Mouse (Mus musculus) embryonic fibroblast, embryonic 13.5 days (primary cell): ENCODE measurements at regions not wholly inside any gene's neighbourhood (a gene's known extent, or its start where the extent isn't known, plus 50 kb on each side); places are given as distances from the start of the nearest gene placed in this dataset.
A peak's percentile ranks its signal among the peaks of the same experiment; 100 is the strongest.
"Not testable (repeated sequence)": the region's sequence is repeated elsewhere in the genome, so short reads cannot be mapped to it uniquely, and the experiment has no call there.

ENCODE experiments used
- H3K27ac ChIP-seq: 2 replicates; pipeline ENCODE4 v1.5.1; 2012; ENCODE audit warnings: low read length, control low read depth, inconsistent platforms; ENCODE audit not compliant: insufficient read depth
- H3K4me1 ChIP-seq: 2 replicates; pipeline ENCODE4 v1.6.1; 2011; ENCODE audit warnings: low read length; ENCODE audit not compliant: control insufficient read depth, insufficient read depth
- H3K4me3 ChIP-seq: 2 replicates; pipeline ENCODE4 v1.5.1; 2011; ENCODE audit warnings: mild to moderate bottlenecking, control low read depth, low read length; ENCODE audit not compliant: insufficient read depth
- CTCF ChIP-seq: IDR thresholded peaks from 2 replicates; pipeline ENCODE4 v1.5.1; 2011; ENCODE audit warnings: mild to moderate bottlenecking, control low read depth, low read length, moderate library complexity, borderline replicate concordance; ENCODE audit not compliant: insufficient read depth
- POLR2A ChIP-seq: IDR thresholded peaks from 2 replicates; pipeline ENCODE4 v1.6.1; 2011; ENCODE audit warnings: low read depth, mild to moderate bottlenecking, control low read depth, low read length, moderate library complexity

GRCm38 (mm10) chr8:34294721-34295120, 183.2 kb upstream of the Gm10131 start:
- Histone ChIP-seq H3K4me1 (no peaks in the 10 kb centered on the region), H3K27ac (no peak overlapping the region), H3K4me3 (no peak overlapping the region)
- TF ChIP-seq POLR2A (no peak), CTCF (no peak)

DNA sequence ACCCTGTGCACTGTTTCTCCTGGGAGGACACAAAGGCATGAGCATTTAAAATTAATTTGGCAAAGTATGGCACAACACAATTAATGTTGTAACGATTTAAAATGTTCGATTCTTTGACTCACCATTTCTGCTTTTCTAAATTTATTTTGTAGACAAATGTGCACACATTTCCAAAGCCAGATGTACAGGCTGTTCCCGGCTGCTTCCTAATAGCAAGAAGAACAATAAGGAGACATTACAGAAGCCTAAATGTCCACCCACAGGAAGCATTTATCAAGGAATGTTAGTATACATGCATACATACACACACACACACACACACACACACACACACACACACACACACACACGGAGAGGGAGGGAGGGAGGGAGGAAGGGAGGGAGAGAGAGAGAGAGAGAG, 179.1 kb upstream of the Gm10131 start:
- no peak for TF ChIP-seq POLR2A
- TF ChIP-seq CTCF: no peak
- Histone ChIP-seq H3K4me3 (no peak overlapping the region), H3K27ac (no peak overlapping the region), H3K4me1 (peaks cover 4% of the 10 kb centered on the region; the same call in 1 of the 2 replicates)

DNA sequence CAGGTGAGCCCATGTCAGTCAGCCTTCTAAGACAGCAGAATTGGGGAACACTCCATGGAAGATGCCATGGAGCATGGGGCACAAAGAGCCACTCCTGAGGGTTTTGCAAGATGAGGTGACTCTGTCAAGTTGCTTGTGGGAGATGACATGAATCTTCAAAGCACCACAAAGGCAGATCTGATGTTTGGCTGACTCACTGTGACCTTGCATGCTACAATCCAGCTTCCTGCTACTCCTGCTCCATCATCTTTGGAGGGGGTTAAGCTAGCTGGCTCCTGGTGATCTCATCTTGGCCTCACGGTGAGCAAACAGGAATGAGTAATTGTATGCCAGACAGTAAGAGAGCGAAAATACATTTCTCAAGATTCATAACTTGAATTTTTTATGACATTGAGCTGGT, 176.3 kb upstream of the Gm10131 start:
- no peak overlapping the region for H3K4me3 ChIP-seq
- TF ChIP-seq CTCF: no peak
- no peak for TF ChIP-seq POLR2A
- H3K4me1 ChIP-seq: peaks cover 4% of the 10 kb centered on the region; the same call in 1 of the 2 replicates
- H3K27ac ChIP-seq: peak overlapping the region; percentile 24; the same call in 1 of the 2 replicates

- H3K4me3 ChIP-seq: no peak overlapping the region
- no peak overlapping the region for H3K27ac ChIP-seq
- TF ChIP-seq CTCF: no peak
- TF ChIP-seq POLR2A: no peak
- peaks cover 4% of the 10 kb centered on the region; the same call in 1 of the 2 replicates for H3K4me1 ChIP-seq
These were observed 173.0 kb upstream of the Gm10131 start for GRCm38 (mm10) chr8:34284576-34284975.

GRCm38 (mm10) chr8:34280433-34280832, 168.9 kb upstream of the Gm10131 start:
- Histone ChIP-seq H3K4me3 (no peak overlapping the region), H3K27ac (no peak overlapping the region), H3K4me1 (peaks cover under 1% of the 10 kb centered on the region; the same call in 1 of the 2 replicates)
- TF ChIP-seq POLR2A (no peak), CTCF (no peak)

- Histone ChIP-seq H3K27ac (no peak overlapping the region), H3K4me1 (peaks cover 5% of the 10 kb centered on the region; the same call in 1 of the 2 replicates), H3K4me3 (no peak overlapping the region)
- no peak for TF ChIP-seq POLR2A
- no peak for TF ChIP-seq CTCF
These were observed 164.6 kb upstream of the Gm10131 start for GRCm38 (mm10) chr8:34275977-34276660.

- H3K4me1 ChIP-seq, H3K27ac ChIP-seq, H3K4me3 ChIP-seq: not testable (repeated sequence)
These were observed 163.3 kb upstream of the Gm10131 start for GRCm38 (mm10) chr8:34274796-34275195.

- Histone ChIP-seq H3K27ac (no peak overlapping the region), H3K4me1 (peaks cover 5% of the 10 kb centered on the region; the same call in 1 of the 2 replicates), H3K4me3 (no peak overlapping the region)
- TF ChIP-seq POLR2A: no peak
- TF ChIP-seq CTCF: no peak
These were observed 162.6 kb upstream of the Gm10131 start for GRCm38 (mm10) chr8:34274171-34274570.

GRCm38 (mm10) chr8:34269848-34270247, 158.3 kb upstream of the Gm10131 start:
- peaks cover 3% of the 10 kb centered on the region; the same call in 1 of the 2 replicates for H3K4me1 ChIP-seq
- H3K4me3 ChIP-seq: no peak overlapping the region
- TF ChIP-seq POLR2A (no peak), CTCF (no peak)
- no peak overlapping the region for H3K27ac ChIP-seq

DNA sequence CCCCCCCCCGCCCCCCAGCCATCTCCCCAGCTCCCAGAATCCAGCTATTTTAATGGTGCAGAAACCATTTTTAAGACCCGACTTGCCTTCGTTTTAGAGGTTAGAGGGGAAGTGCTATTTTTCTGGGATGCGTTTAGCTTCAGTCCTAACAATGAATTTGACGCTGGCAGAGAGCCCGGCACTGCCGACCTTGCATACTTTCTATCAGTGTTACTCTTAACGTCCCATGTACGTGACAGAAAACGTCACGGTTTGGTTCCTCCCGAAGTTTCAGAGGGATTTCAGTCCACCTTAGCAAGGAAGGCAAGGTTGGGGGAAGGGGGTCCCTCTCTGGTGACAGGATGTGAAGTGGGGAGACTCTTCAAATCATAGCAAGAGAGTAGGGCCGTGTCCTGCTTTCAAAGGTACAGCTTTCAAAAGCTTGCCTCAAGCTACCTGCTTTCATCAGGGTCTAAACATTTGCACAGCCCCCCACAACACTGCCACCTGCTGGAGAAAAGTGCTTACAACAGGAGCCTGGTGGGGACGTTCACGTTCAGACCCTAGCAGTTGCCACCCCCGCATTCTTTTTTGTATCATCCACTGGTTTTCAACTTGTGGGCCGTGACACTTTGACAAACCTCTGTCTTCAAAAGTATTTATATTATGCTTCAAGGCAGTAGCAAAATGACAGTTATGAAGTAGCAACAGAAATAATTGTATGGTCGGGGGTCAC, 157.4 kb upstream of the Gm10131 start:
- Histone ChIP-seq H3K27ac (no peak overlapping the region), H3K4me1 (no peaks in the 10 kb centered on the region), H3K4me3 (no peak overlapping the region)
- TF ChIP-seq CTCF (no peak), POLR2A (no peak)

- TF ChIP-seq POLR2A: no peak
- no peak for TF ChIP-seq CTCF
- H3K4me1 ChIP-seq: no peaks in the 10 kb centered on the region
- H3K4me3 ChIP-seq: no peak overlapping the region
- H3K27ac ChIP-seq: no peak overlapping the region
These were observed 143.4 kb upstream of the Gm10131 start for GRCm38 (mm10) chr8:34254978-34255377.
